Mouse (Mus musculus): ENCODE data around the gene Stfa2l1. TPM values are rescaled to one million over a fixed set of nuclear protein-coding genes. Genes with fewer than 3 reads are reported as not detected.
A peak's percentile ranks its signal among the peaks of the same experiment; 100 is the strongest.
"Not testable (repeated sequence)": the region's sequence is repeated elsewhere in the genome, so short reads cannot be mapped to it uniquely, and the experiment has no call there.

Stfa2l1 gene
- not detected in 2 replicates for polyA plus RNA-seq (2016; fragmentation: Nextera tagmentation; extraction: Ambion mirVana)

- no peak for DNase-seq (ENCODE audit: low spot score)
- Histone ChIP-seq H3K27ac (replicated peaks) (no peak within 1 kb of the TSS), H3K9me3 (replicated peaks) (no peaks in the 10 kb centered on the region), H3K27me3 (ENCODE audit: low read depth, poor library complexity, severe bottlenecking) (no peaks in the 10 kb centered on the region), H3K36me3 (no peaks in the 10 kb centered on the region), H3K4me3 (no peak within 1 kb of the TSS), H3K4me1 (no peaks in the 10 kb centered on the region)
These were observed at the start of gene Stfa2l1 for GRCm38 (mm10) chr16:36156402-36156975. Gene Stfa2l1 (plus strand): TSS chr16:36156811.

GRCm38 (mm10) chr16:36111486-36111885 lies 45.1 kb upstream of the Stfa2l1 start:
- H3K9me3 ChIP-seq (replicated peaks); H3K36me3 ChIP-seq; DNase-seq (ENCODE audit: low spot score); H3K27ac ChIP-seq (replicated peaks); H3K4me3 ChIP-seq; H3K4me1 ChIP-seq; H3K27me3 ChIP-seq (ENCODE audit: low read depth, poor library complexity, severe bottlenecking): not testable (repeated sequence)

DNA sequence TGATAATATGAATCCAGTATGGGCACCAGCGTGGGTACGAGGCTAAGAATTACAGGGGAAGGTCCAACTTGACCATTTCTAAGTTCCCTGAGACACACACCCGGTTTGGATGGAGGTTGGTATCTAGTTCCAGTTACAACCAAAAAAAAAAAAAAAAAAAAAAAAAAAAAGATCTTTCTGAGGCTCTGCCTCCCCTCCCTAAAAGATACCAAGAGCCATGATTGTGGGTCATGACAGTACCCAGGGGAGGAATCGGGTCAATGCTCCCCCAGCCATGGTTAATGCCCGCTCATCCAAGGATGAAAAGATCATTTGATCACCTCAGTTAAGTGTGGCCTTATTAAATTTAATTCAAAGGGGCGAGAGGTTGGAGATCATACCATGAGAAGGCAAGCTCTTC lies 40.9 kb upstream of the Stfa2l1 start:
- 92% methylated on average over 6 of the region's 6 CpGs for WGBS
- H3K4me3 ChIP-seq; H3K4me1 ChIP-seq; DNase-seq (ENCODE audit: low spot score); H3K27me3 ChIP-seq (ENCODE audit: low read depth, poor library complexity, severe bottlenecking); H3K36me3 ChIP-seq; H3K9me3 ChIP-seq (replicated peaks); H3K27ac ChIP-seq (replicated peaks): not testable (repeated sequence)

- Histone ChIP-seq H3K36me3 (no peaks in the 10 kb centered on the region), H3K4me3 (no peak overlapping the region), H3K27ac (replicated peaks) (no peak overlapping the region), H3K9me3 (replicated peaks) (no peaks in the 10 kb centered on the region), H3K4me1 (no peaks in the 10 kb centered on the region), H3K27me3 (ENCODE audit: low read depth, poor library complexity, severe bottlenecking) (no peaks in the 10 kb centered on the region)
- DNase-seq (ENCODE audit: low spot score): no peak
- WGBS: 86% methylated on average over 7 of the region's 7 CpGs
These were observed 28.5 kb upstream of the Stfa2l1 start for GRCm38 (mm10) chr16:36128092-36128491.

DNA sequence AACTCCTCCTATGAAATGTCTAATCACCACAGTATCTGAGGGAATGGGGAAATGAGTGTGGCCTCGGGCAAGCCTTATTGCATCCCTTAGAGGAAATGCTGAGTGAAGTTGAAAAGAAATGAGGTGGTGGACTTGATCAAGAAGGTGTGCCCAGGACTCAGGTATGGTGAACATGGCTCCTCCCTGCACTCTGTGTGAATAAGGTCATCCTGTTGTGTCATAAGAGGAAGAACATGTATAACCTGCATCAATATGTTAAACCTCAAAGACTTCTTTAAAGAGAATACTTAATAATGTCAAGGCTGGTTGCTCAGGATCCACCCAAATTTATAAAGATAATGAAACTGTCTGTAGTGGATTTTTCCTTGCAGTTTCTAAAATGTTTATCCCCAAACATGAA lies 25.5 kb upstream of the Stfa2l1 start, which contains the start of gene Csta1:
Gene Csta1 (minus strand): TSS at position 101 of the 400 bp plus-strand sequence.
- WGBS: 84% methylated on average over 1 of the region's 1 CpGs
- Histone ChIP-seq H3K36me3 (no peaks in the 10 kb centered on the region), H3K4me1 (no peaks in the 10 kb centered on the region), H3K9me3 (replicated peaks) (no peaks in the 10 kb centered on the region), H3K27me3 (ENCODE audit: low read depth, poor library complexity, severe bottlenecking) (no peaks in the 10 kb centered on the region), H3K4me3 (no peak within 1 kb of the TSS), H3K27ac (replicated peaks) (no peak within 1 kb of the TSS)
- no peak for DNase-seq (ENCODE audit: low spot score)

DNA sequence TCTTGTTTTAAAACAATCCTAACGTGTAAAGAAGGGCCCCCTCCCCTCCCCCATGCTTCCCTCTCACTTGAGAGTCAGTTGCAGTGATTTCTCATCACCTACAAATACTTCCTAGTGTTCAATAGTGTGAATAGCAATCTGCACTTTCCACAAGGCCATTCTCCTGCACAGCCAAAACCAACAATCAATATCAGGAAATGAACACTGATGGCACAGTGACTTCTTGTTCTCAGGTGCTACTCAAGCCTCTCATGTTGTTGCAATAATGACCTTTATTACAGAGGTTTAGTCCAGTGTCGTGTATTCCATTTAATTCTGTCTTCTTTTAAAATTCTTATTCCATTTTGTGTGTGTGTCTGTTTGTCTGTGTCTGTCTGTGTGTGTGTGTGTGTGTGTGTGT lies 18.4 kb upstream of the Stfa2l1 start:
- 80% methylated on average over 2 of the region's 2 CpGs for WGBS
- H3K4me1 ChIP-seq: no peaks in the 10 kb centered on the region

GRCm38 (mm10) chr16:36167841-36168240 lies 11.2 kb downstream of the Stfa2l1 start:
- H3K4me1 ChIP-seq; H3K27ac ChIP-seq (replicated peaks); H3K9me3 ChIP-seq (replicated peaks); H3K36me3 ChIP-seq; DNase-seq (ENCODE audit: low spot score); H3K27me3 ChIP-seq (ENCODE audit: low read depth, poor library complexity, severe bottlenecking); H3K4me3 ChIP-seq: not testable (repeated sequence)
- WGBS: 82% methylated on average over 10 of the region's 10 CpGs

More for the DNA sequence above, 18.4 kb upstream of the Stfa2l1 start:
- Histone ChIP-seq H3K9me3 (replicated peaks) (no peaks in the 10 kb centered on the region), H3K36me3 (no peaks in the 10 kb centered on the region), H3K27me3 (ENCODE audit: low read depth, poor library complexity, severe bottlenecking) (no peaks in the 10 kb centered on the region), H3K27ac (replicated peaks) (no peak overlapping the region), H3K4me3 (no peak overlapping the region)
- DNase-seq (ENCODE audit: low spot score): no peak

DNA sequence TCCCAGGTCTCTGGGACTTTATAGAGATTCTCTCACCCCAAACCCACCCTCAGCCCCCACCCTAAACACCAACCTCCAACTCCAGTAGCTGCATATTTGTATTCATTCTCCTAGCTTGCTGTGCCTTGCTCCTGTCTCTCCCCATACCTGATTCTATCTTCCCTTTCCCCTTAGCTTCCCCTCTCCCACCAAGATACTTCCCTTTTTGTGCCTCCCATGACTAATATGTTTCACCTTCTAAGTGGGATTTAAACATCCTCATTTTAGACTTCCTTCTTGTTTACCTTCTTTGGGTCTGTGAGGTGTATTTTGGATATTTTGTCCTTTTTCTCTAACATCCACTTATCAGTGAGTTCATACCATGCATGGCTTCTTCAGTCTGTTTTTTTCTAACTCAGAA lies 19.5 kb downstream of the Stfa2l1 start:
- no peak for DNase-seq (ENCODE audit: low spot score)
- no peaks in the 10 kb centered on the region for H3K9me3 ChIP-seq (replicated peaks)
- no peaks in the 10 kb centered on the region for H3K4me1 ChIP-seq
- H3K27me3 ChIP-seq (ENCODE audit: low read depth, poor library complexity, severe bottlenecking): no peaks in the 10 kb centered on the region
- H3K27ac ChIP-seq (replicated peaks): no peak overlapping the region
- H3K4me3 ChIP-seq: no peak overlapping the region
- no peaks in the 10 kb centered on the region for H3K36me3 ChIP-seq

DNA sequence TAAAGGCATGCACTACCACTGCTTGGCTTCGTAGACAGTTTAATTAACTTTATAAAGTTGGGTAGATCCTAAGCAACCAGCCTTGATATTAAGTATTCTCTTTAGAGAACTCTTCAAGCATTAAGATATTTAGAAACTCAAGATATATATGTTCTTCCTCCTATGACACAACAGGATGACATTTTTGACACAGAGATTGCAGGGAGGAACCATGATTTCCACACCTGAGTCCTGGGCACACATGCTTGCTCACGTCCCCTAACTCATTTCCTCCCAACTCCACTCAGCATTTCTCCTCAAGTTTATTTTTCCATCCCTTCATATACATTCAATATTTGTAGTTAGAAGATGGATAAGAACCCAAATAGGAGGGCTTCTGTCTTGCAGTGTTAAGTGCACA lies 23.3 kb downstream of the Stfa2l1 start:
- H3K27ac ChIP-seq (replicated peaks): no peak overlapping the region
- no peaks in the 10 kb centered on the region for H3K4me1 ChIP-seq
- H3K27me3 ChIP-seq (ENCODE audit: low read depth, poor library complexity, severe bottlenecking): no peaks in the 10 kb centered on the region
- no peak for DNase-seq (ENCODE audit: low spot score)
- no peak overlapping the region for H3K4me3 ChIP-seq
- H3K36me3 ChIP-seq: no peaks in the 10 kb centered on the region
- WGBS: 90% methylated on average over 2 of the region's 2 CpGs
- no peaks in the 10 kb centered on the region for H3K9me3 ChIP-seq (replicated peaks)

- not testable (repeated sequence) for DNase-seq (ENCODE audit: low spot score); H3K36me3 ChIP-seq; H3K4me1 ChIP-seq; H3K27ac ChIP-seq (replicated peaks); H3K4me3 ChIP-seq; H3K27me3 ChIP-seq (ENCODE audit: low read depth, poor library complexity, severe bottlenecking); H3K9me3 ChIP-seq (replicated peaks)
- 79% methylated on average over 4 of the region's 4 CpGs for WGBS
These were observed 27.3 kb downstream of the Stfa2l1 start, which contains the start of gene Gm5483 for GRCm38 (mm10) chr16:36183912-36184311. Gene Gm5483 (plus strand): TSS chr16:36184212.

DNA sequence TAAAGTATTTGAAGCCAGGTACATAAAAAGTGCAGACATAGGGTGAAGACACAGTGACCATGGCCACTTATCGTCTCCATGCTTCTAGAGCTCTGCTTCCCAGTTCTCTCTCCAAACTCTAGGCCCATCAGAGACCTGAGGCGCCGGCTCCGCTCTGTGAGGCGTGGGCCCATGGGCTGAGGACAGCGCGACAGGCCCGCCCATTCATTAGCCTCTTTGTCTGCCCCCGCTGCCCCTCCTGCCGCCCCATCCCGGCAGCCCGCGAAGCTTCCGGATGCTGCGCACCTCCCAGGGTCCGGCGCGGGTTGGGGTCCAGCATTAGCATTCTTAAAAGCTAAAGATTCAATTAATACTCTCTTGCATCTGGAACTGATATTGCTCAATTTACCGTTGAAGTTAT lies 42.6 kb downstream of the Stfa2l1 start:
- Histone ChIP-seq H3K27me3 (ENCODE audit: low read depth, poor library complexity, severe bottlenecking) (no peaks in the 10 kb centered on the region), H3K9me3 (replicated peaks) (no peaks in the 10 kb centered on the region), H3K4me3 (0 out of 2 replicates have a peak overlapping the region, but pooled peaks have one; percentile 18), H3K36me3 (no peaks in the 10 kb centered on the region), H3K4me1 (peaks cover 4% of the 10 kb centered on the region; the same call in 1 of the 2 replicates), H3K27ac (replicated peaks) (no peak overlapping the region; the same call in 1 of the 2 replicates)
- 64% methylated on average over 19 of the region's 19 CpGs for WGBS
- DNase-seq (ENCODE audit: low spot score): peak; percentile 11

GRCm38 (mm10) chr16:36203846-36204245 lies 47.2 kb downstream of the Stfa2l1 start:
- H3K4me1 ChIP-seq: peaks cover 4% of the 10 kb centered on the region; the same call in 1 of the 2 replicates
- no peaks in the 10 kb centered on the region for H3K27me3 ChIP-seq (ENCODE audit: low read depth, poor library complexity, severe bottlenecking)
- DNase-seq (ENCODE audit: low spot score): no peak
- 82% methylated on average over 5 of the region's 5 CpGs for WGBS
- H3K4me3 ChIP-seq: no peak overlapping the region
- no peaks in the 10 kb centered on the region for H3K36me3 ChIP-seq
- H3K9me3 ChIP-seq (replicated peaks): no peaks in the 10 kb centered on the region
- no peak overlapping the region for H3K27ac ChIP-seq (replicated peaks)

DNA sequence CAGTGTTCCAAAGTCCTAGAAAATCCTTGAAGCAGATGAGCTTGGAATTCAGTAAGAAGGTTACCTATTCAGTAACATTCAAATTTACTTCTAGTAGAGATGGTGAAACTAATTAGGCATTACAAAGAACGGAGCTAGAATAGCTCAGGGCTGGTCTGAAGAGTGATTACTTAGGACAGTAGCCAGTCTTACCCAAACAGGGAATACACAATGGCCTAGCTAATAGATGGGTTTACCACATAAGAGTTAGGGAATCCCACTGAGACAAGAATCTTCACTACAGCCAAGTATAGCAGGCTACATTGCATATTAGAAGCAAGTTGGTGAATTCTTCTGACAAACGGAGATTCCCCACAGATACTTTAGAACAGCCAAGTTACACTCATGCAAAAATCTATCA lies 49.1 kb downstream of the Stfa2l1 start:
- 44% methylated on average over 2 of the region's 2 CpGs for WGBS
- H3K27ac ChIP-seq (replicated peaks); DNase-seq (ENCODE audit: low spot score); H3K4me3 ChIP-seq; H3K27me3 ChIP-seq (ENCODE audit: low read depth, poor library complexity, severe bottlenecking); H3K9me3 ChIP-seq (replicated peaks); H3K36me3 ChIP-seq; H3K4me1 ChIP-seq: not testable (repeated sequence)

DNA sequence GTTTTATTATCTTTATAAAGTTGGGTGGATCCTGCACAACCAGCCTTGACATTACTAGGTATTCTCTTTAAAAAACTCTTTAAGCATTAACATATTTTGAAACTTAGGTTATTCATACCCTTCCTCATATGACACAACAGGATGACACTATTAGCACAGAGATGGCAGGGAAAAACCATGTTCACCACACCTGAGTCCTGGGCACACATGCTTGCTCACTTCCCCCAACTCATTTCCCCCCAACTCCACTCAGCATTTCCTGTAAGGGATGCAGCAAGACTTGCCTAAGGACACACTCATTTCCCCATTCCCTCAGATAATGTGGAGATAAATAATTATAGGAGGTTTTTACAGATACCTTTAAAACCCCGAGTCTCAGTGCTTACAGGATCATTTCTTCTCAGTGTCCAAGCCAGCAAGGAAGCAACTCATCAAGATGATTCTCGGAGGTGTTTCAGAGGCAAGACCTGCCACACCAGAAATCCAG lies 53.4 kb downstream of the Stfa2l1 start, which contains the start of gene Gm5416:
Gene Gm5416 (plus strand): TSS at position 437 of the 487 bp plus-strand sequence.
- Histone ChIP-seq H3K36me3 (no peaks in the 10 kb centered on the region), H3K4me1 (no peaks in the 10 kb centered on the region), H3K27me3 (ENCODE audit: low read depth, poor library complexity, severe bottlenecking) (no peaks in the 10 kb centered on the region), H3K27ac (replicated peaks) (no peak within 1 kb of the TSS), H3K4me3 (no peak within 1 kb of the TSS), H3K9me3 (replicated peaks) (no peaks in the 10 kb centered on the region)
- DNase-seq (ENCODE audit: low spot score): no peak
- WGBS: 91% methylated on average over 2 of the region's 2 CpGs
